Comparison of ENCODE assay signal across 11 mouse cellular contexts in the genomic region with DNA sequence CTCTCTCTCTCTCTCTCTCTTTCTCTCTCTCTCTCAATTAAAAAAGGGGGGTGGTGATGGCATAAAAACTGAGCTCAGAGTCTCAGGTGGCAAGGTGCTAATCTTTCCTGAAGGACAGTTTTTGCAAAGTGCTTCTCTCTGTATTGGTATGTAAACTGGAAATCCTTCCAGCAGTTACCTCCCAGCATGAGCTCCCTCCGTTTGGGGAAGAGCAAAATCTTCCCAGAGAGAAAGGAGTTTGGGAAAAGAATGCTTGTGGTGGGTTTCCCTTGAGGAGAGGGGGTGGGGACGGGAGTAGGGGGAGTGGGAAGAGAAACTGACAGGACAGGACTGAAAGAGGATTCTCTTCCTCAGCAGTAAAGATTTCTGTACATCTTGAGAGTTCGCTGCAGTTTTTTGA. TPM values are rescaled to one million over a fixed set of nuclear protein-coding genes. Genes with fewer than 3 reads are reported as not detected.
DNase-seq lines count a peak whose midpoint lies in the region; ATAC-seq and TF ChIP-seq lines count a peak whose summit lies in the region.
"Had no signal": no experiment of that assay in that cellular context is flagged by ENCODE, and none has a peak within 500 bp of the region (broad histone marks: within the 10 kb centered on the region; RNA-seq: fewer than 3 reads in every experiment).

No protein-coding gene starts in this region.

- no peaks in the 10 kb centered on the region for H3K4me1 ChIP-seq in embryonic fibroblast, embryonic 13.5 days (ENCODE audit: control insufficient read depth, insufficient read depth, low read length)
- no peaks in the 10 kb centered on the region for H3K4me1 ChIP-seq in intestine, embryonic 15.5 days (replicated peaks)
- H3K4me1 ChIP-seq in neural tube, embryonic 13.5 days (replicated peaks): no peaks in the 10 kb centered on the region
- H3K4me1 ChIP-seq: liver, embryonic 13.5 days had no signal

- H3K9me3 ChIP-seq in intestine, embryonic 15.5 days: no peaks in the 10 kb centered on the region
- H3K9me3 ChIP-seq in neural tube, embryonic 13.5 days: no peaks in the 10 kb centered on the region
- H3K9me3 ChIP-seq: liver, embryonic 13.5 days had no signal

- peak overlapping the region; percentile 90; the same call in 1 of the 2 replicates for H3K27ac ChIP-seq in layer of hippocampus, adult 2 months
- no peak overlapping the region for H3K27ac ChIP-seq in embryonic fibroblast, embryonic 13.5 days (ENCODE audit: insufficient read depth, low read length)
- no peak overlapping the region for H3K27ac ChIP-seq in intestine, embryonic 15.5 days
- no peak overlapping the region for H3K27ac ChIP-seq in neural tube, embryonic 13.5 days (replicated peaks)
- H3K27ac ChIP-seq: liver, embryonic 13.5 days had no signal

- no peak overlapping the region for H3K9ac ChIP-seq in intestine, embryonic 15.5 days
- no peak overlapping the region for H3K9ac ChIP-seq in neural tube, embryonic 13.5 days
- H3K9ac ChIP-seq: liver, embryonic 13.5 days had no signal

- peak overlapping the region; percentile 51 for H3K4me2 ChIP-seq in intestine, embryonic 15.5 days (replicated peaks)
- peak overlapping the region; percentile 55 for H3K4me2 ChIP-seq in neural tube, embryonic 13.5 days
- H3K4me2 ChIP-seq: liver, embryonic 13.5 days had no signal

- peak overlapping the region; percentile 62 for H3K4me3 ChIP-seq in layer of hippocampus, adult 2 months
- peak overlapping the region; percentile 87 for H3K4me3 ChIP-seq in embryonic fibroblast, embryonic 13.5 days (ENCODE audit: insufficient read depth, low read length)
- H3K4me3 ChIP-seq in intestine, embryonic 15.5 days (replicated peaks): peak overlapping the region; percentile 35
- peak overlapping the region; percentile 44 for H3K4me3 ChIP-seq in neural tube, embryonic 13.5 days
- H3K4me3 ChIP-seq: liver, embryonic 13.5 days had no signal

- no peaks in the 10 kb centered on the region for H3K36me3 ChIP-seq in intestine, embryonic 15.5 days
- no peaks in the 10 kb centered on the region for H3K36me3 ChIP-seq in neural tube, embryonic 13.5 days
- H3K36me3 ChIP-seq: liver, embryonic 13.5 days had no signal

- WGBS in intestine, embryonic 15.5 days: 11% methylated on average over 3 of the region's 3 CpGs
- WGBS in neural tube, embryonic 13.5 days: 15% methylated on average over 3 of the region's 3 CpGs

- no peaks in the 10 kb centered on the region for H3K27me3 ChIP-seq in intestine, embryonic 15.5 days (replicated peaks)
- no peaks in the 10 kb centered on the region for H3K27me3 ChIP-seq in neural tube, embryonic 13.5 days
- H3K27me3 ChIP-seq: liver, embryonic 13.5 days had no signal

- TF ChIP-seq CTCF in layer of hippocampus, adult 2 months (conservative IDR thresholded peaks at IDR 0.05): no peak
- TF ChIP-seq CTCF in embryonic fibroblast, embryonic 13.5 days (IDR thresholded peaks at IDR 0.05; ENCODE audit: borderline replicate concordance, insufficient read depth, low read length): no peak

- ATAC-seq in intestine, embryonic 15.5 days: no peak
- no peak for ATAC-seq in neural tube, embryonic 13.5 days (ENCODE audit: low read depth)

- DNase-seq in layer of hippocampus, adult 2 months (ENCODE audit: low spot score in 2 of 2): no peak
- no peak for DNase-seq in layer of hippocampus, adult 11-12 months (ENCODE audit: low spot score)
- DNase-seq in cerebellum, postnatal 36 days: no peak
- no peak for DNase-seq in ovary, postnatal 14 days (ENCODE audit: low spot score)
- DNase-seq in left cerebral cortex, adult 18-20 months (ENCODE audit: low spot score in 2 of 2): no peak
- DNase-seq: heart, postnatal 4 days; liver, embryonic 13.5 days; thymus, postnatal 25 days had no signal

- TF ChIP-seq POLR2A in embryonic fibroblast, embryonic 13.5 days (IDR thresholded peaks at IDR 0.05; ENCODE audit: low read depth, low read length): no peak

RNA-seq across cellular contexts. Expression of a gene that starts 0.9 kb away (rescaled TPM):
- total RNA-seq in layer of hippocampus, adult 2 months (2021): 10 to 100 TPM; 19.4 to 22.0 TPM
- 0.09 and 0.15 TPM in 2 replicates for polyA plus RNA-seq in embryonic fibroblast, embryonic 13.5 days (2011; ENCODE audit: insufficient read length, low read depth, missing spikeins)
- 0.89 and 0.98 TPM in 2 replicates for polyA plus RNA-seq in intestine, embryonic 15.5 days (2015; fragmentation: Nextera tagmentation; extraction: Ambion mirVana)
- 3.9 and 4.0 TPM in 2 replicates for polyA plus RNA-seq in neural tube, embryonic 13.5 days (2015; fragmentation: Nextera tagmentation; extraction: Ambion mirVana)
- 10 to 100 TPM; 30.9 to 32.6 TPM for total RNA-seq in left cerebral cortex, adult 18-20 months (2021)
- polyA plus RNA-seq: liver, embryonic 13.5 days had no signal

Comparison
In these comparisons a context has a peak if more than half of its experiments do, and no peak if none do; other contexts are left out.
1. H3K4me3 ChIP-seq: peak in every context shown above with its lines; median percentile 87 in embryonic fibroblast, embryonic 13.5 days; 62 in layer of hippocampus, adult 2 months; 44 in neural tube, embryonic 13.5 days; 35 in intestine, embryonic 15.5 days.